Mouse (Mus musculus): Measurements from ENCODE around the gene Zfp958. TPM values are rescaled to one million over a fixed set of nuclear protein-coding genes. Genes with fewer than 3 reads are reported as not detected.

Zfp958 gene
- polyA plus RNA-seq (2017; shearing (Covaris generic)) = 24.3 TPM

DNA sequence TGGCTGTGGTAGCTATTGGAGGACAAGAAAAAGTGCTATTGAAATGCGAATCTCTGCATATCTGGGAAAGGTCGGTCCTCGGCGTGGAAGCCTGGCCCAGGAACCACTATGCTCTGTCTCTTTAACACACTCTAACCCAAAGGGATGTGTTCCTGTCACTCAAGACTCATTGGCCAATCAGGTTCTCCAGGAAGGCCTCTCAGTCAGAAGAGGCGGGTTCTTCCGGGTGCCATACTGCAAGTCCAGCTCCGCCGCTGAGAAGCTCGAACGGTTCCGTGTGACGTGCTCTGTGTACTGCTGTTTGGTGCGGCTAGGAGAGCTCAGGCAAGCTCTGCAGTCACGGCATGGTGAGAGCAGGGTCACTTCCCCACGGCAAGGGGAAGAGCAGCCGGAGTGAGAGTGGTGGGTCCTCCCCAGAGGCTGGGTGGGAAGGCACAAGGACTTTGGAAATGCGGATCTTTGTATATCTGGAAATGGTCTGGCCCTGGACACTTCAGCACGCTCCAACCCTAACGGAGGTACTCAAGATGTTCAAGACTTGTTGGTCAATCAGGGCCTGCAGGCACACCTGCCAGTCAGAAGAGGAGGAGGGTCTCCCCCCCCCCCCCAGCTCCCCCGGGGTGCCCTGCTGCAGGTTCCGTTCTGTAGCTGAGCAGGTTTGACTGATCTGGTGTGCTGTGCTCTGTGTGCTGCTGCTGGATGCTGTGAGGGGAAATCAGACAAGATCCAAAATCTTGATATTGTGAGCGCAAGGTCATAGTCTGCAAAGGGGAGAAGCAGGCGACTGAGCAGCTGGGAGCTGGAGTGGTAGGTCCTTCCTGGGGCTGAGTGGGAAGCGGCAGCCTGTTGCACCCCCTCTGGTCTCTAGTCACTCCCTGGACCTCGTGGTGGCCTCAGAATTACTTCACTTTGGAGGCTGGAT, at the start of gene Zfp958:
Gene Zfp958, plus strand, starts transcription at position 236 of the 922 bp plus-strand sequence.

Other genes with a start within 250 kb of the Zfp958 start
- gene Cers4, start 120.1 kb upstream of the Zfp958 start, polyA plus RNA-seq (2017; shearing (Covaris generic)) = 95.5 TPM
- 4.5 TPM for gene Shcbp1, start 166.4 kb downstream of the Zfp958 start, polyA plus RNA-seq (2017; shearing (Covaris generic))

Data from inflammation-experienced regulatory T-cells, adult 16 weeks (primary cell).